Mouse (Mus musculus) heart, adult 2 months (tissue): ENCODE measurements around the gene Morn3. TPM values are rescaled to one million over a fixed set of nuclear protein-coding genes. Genes with fewer than 3 reads are reported as not detected.

ENCODE experiments used
- DNase-seq, 2 experiments: peaks; one replicate each; pipeline ENCODE4 v3.0.0; 2021
- H3K27ac ChIP-seq: fragments of 200-600 bp; 2 replicates; pipeline ENCODE4 v1.8.1; 2022
- H3K27me3 ChIP-seq: fragments of 200-500 bp; 2 replicates; pipeline ENCODE4 v1.6.1; 2012; ENCODE audit warnings: mild to moderate bottlenecking, low read length, inconsistent platforms, mixed read lengths; ENCODE audit not compliant: control insufficient read depth, insufficient read depth
- H3K36me3 ChIP-seq: fragments of 200-500 bp; 2 replicates; pipeline ENCODE4 v1.6.1; 2012; ENCODE audit warnings: low read length, inconsistent platforms; ENCODE audit not compliant: control insufficient read depth, insufficient read depth
- H3K4me1 ChIP-seq: fragments of 200-500 bp; 2 replicates; pipeline ENCODE4 v1.6.1; 2011; ENCODE audit warnings: low read length; ENCODE audit not compliant: control insufficient read depth, insufficient read depth
- H3K4me3 ChIP-seq: fragments of 200-600 bp; 2 replicates; pipeline ENCODE4 v1.8.1; 2022
- H3K79me2 ChIP-seq: fragments of 200-500 bp; replicated peaks from 2 replicates; pipeline ENCODE4 v1.6.1; 2012; ENCODE audit warnings: mild to moderate bottlenecking, inconsistent platforms, low read length, moderate library complexity, mixed read lengths; ENCODE audit not compliant: control insufficient read depth, insufficient read depth
- H3K9ac ChIP-seq: fragments of 200-500 bp; 2 replicates; pipeline ENCODE4 v1.6.1; 2012; ENCODE audit warnings: low read depth, mild to moderate bottlenecking, control low read depth, inconsistent platforms, low read length, mixed read lengths
- CTCF ChIP-seq: fragments of 200-600 bp; IDR thresholded peaks from 2 replicates; pipeline ENCODE4 v1.8.1; 2022; ENCODE audit warnings: antibody characterized with exemption, mild to moderate bottlenecking, moderate library complexity
- EP300 ChIP-seq: fragments of 200-500 bp; IDR thresholded peaks from 2 replicates; pipeline ENCODE4 v1.6.1; 2011; ENCODE audit warnings: low read depth, low read length, control low read depth; ENCODE audit not compliant: insufficient read depth
- POLR2A ChIP-seq: fragments of 200-500 bp; IDR thresholded peaks from 2 replicates; pipeline ENCODE4 v1.6.1; 2011; ENCODE audit warnings: mild to moderate bottlenecking, low read depth, low read length, control low read depth; ENCODE audit not compliant: insufficient read depth
- WGBS: fragments of 180-500 bp; shearing (Covaris S2); methylation state at CpG from one replicate; pipeline ENCODE4 v1.1.7; 2018; 5-methylcytosine and 5-hydroxymethylcytosine counted together
- intact Hi-C: fragments of 180-260 bp; cut with DNase I; formaldehyde crosslinking; loops from one replicate; pipeline ENCODE4 v1.15.1; 2025
- polyA plus RNA-seq: library from polyadenylated mRNA; depleted of rRNA; stranded (reverse); fragments of >200 nt; gene quantifications from 2 replicates; pipeline ENCODE4 v1.2.3, GENCODE M21; 2012
- total RNA-seq, 2 experiments: library from RNA; stranded (reverse); gene quantifications; 2 replicates each; pipeline ENCODE4 v1.2.3; 2021

Morn3 gene
- total and polyA plus RNA-seq, 3 experiments, result not detected

DNA sequence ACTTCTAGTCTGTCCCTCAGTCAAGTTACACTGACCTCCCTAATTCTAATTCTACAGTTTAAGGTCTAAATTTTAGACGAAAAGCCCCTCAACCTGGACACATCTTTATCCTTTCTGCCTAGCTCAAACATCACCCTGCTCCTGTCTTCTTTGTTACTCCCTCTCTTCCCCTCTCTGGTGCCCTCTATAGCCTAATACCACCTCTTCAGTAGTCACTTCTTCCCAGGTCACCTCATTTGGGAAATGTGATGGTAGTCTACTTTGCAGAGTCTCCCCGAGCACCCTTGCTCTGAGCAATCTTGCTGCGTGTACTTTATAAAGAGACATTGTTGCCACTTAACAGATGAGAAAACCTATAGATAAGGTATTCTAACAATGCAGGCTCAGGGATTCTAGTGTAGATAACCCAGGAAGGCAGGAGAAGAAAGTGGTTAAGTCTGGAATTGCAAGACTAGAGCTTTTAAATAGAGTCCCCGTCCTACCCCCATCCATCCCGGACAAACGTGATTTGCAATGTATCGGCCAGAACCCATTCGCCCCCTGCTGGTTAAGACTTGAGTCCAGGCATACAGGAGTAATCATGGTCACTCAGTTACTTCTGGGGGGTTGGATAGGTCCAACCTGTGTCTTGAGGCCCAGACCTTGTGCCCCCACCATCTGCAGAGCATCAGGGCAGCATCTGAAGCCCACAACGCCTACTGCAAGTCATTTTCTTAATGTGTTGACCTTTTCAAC is 1.1 kb downstream of the Morn3 start:
- no peak overlapping the region for H3K27ac ChIP-seq
- no peaks in the 10 kb centered on the region for H3K79me2 ChIP-seq
- H3K4me1 ChIP-seq, result 0 out of 2 replicates have a peak, but pooled peaks cover 2% of the 10 kb centered on the region
- TF ChIP-seq CTCF (peak; percentile 86), POLR2A (no peak), EP300 (peak; percentile 51; the same call in 1 of the 2 replicates)
- no peak overlapping the region for H3K4me3 ChIP-seq
- intact Hi-C loops, result loop anchor here (1.0 to 5.0 kb wide), 2 partner anchors 77 to 118 kb away; no protein-coding TSS in a partner anchor
- no peaks in the 10 kb centered on the region for H3K27me3 ChIP-seq
- 22% methylated on average over 9 of the region's 9 CpGs for WGBS
- no peaks in the 10 kb centered on the region for H3K36me3 ChIP-seq
- peak; percentile 69 to 72 for DNase-seq
- H3K9ac ChIP-seq, result no peak overlapping the region

DNA sequence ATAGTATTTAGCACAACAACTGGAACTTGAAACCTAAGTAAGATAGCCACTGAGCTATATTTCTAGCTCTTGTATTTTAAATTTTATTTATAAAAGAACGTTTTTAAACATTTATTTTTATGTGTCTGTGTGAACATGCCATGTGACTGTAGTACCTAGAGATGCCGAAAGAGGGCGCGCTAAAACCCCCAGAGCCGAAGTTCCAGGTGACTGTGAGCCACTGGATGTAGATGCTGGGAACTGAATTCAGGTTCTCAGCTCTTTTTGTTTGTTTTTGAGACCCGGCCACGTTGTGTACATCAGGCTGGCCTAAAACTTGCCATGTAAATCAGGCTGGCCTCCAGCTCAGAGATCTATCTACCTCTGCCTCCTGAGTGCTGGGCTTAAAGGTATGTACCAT is 3.0 kb downstream of the Morn3 start:
- WGBS, result 32% methylated on average over 7 of the region's 7 CpGs
- Histone ChIP-seq H3K4me3 (no peak overlapping the region), H3K4me1 (peaks cover 4% of the 10 kb centered on the region), H3K36me3 (no peaks in the 10 kb centered on the region), H3K27ac (no peak overlapping the region), H3K27me3 (no peaks in the 10 kb centered on the region), H3K79me2 (no peaks in the 10 kb centered on the region), H3K9ac (no peak overlapping the region)
- intact Hi-C loops, result no loop called here
- DNase-seq, result peak in 1 of 2 experiments; percentile 27
- no peak for TF ChIP-seq POLR2A
- peak; percentile 71 for TF ChIP-seq CTCF
- no peak for TF ChIP-seq EP300

DNA sequence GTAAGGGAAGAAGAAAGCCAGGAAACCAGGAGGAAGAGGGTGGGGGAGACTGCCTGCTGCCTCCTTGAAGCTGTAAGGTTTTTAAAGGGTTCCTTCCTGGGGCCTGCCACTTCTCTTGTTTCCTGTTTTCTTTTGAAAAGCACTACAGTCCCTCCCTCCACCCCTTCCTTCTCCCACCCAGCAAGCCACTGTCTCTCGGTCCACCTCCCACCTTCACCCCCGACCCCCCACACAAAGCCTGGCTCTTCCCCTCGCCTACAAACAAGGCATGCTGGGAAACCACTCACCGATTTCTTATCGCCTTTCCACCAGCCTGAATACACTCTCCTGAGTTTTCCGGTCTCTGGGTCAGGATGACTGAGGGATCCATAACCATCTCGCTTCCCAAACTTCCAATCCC is 6.0 kb downstream of the Morn3 start:
- TF ChIP-seq EP300 (no peak), POLR2A (no peak)
- 30% methylated on average over 7 of the region's 7 CpGs for WGBS
- Histone ChIP-seq H3K27me3 (no peaks in the 10 kb centered on the region), H3K4me3 (no peak overlapping the region; the same call in 1 of the 2 replicates), H3K36me3 (no peaks in the 10 kb centered on the region), H3K4me1 (peaks cover 6% of the 10 kb centered on the region), H3K79me2 (no peaks in the 10 kb centered on the region), H3K27ac (peak overlapping the region; percentile 66), H3K9ac (no peak overlapping the region)
- DNase-seq, result peak in 1 of 2 experiments; percentile 22
- intact Hi-C loops, result loop anchor here (2.0 kb wide), 1 partner anchor 26 kb away; the partner anchor contains the start of gene Orai1

DNA sequence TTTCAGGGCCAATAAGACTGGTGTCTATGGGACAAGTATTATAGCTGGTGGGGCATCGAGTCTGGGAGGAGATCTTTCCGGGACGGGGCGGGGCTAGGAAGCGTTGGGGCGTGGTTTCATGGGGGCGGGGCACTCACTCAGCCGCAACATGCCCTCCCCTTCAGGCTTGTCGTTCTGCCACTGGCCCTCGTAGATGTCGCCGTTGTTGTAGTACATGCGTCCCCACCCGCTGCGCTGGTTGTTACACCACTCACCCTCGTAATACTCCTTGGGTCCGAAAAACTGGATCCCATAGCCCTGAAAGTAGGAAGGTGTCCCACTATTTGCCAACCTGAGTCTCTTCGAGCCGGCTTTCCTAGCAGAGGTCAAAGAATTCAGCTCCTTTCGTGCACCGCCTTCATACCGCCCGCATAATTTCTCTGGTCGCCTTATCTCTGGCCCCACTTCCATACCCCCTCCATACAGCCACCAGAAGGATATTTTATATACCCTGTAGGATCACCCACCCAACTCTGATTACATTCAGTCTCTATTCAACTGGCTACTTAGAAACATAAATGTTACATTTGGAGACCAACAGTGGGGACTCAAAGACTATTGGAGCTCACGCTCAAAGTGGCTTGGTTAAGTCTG is 7.6 kb downstream of the Morn3 start:
- H3K4me1 ChIP-seq, result peaks cover 10% of the 10 kb centered on the region
- TF ChIP-seq POLR2A, result peak; percentile 70
- no peak for TF ChIP-seq CTCF
- intact Hi-C loops, result no loop called here
- 8% methylated on average over 25 of the region's 25 CpGs for WGBS
- H3K27ac ChIP-seq, result peak overlapping the region; percentile 48
- DNase-seq, result peak; percentile 85 to 86
- H3K27me3 ChIP-seq, result no peaks in the 10 kb centered on the region
- no peaks in the 10 kb centered on the region for H3K79me2 ChIP-seq
- H3K4me3 ChIP-seq, result peak overlapping the region; percentile 52
- H3K9ac ChIP-seq, result peak overlapping the region; percentile 31
- no peaks in the 10 kb centered on the region for H3K36me3 ChIP-seq

DNA sequence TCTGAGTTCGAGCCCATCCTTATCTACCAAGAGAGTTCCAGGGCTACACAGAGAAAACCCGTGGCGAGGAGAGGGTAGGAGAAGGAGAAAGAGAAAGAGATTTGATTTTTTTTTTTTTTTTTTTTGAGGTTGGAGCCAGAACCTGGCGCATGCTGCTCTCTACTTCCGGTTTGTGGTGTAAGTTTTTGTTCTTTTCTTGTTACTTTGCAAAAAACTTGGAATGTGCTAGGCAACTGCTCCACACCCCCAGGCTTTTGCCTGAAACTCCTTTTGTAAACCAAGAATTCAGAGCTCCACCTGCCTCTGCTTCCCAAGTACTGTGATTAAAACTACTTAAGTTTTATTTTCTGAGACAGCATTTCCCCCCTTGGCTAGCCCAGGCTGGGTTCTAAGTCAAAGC is 8.7 kb downstream of the Morn3 start:
- Histone ChIP-seq H3K27ac (no peak overlapping the region), H3K4me1 (peaks cover 10% of the 10 kb centered on the region), H3K27me3 (no peaks in the 10 kb centered on the region), H3K9ac (no peak overlapping the region), H3K36me3 (no peaks in the 10 kb centered on the region), H3K4me3 (no peak overlapping the region), H3K79me2 (no peaks in the 10 kb centered on the region)
- no peak for TF ChIP-seq EP300
- TF ChIP-seq CTCF, result no peak
- no peak for TF ChIP-seq POLR2A
- intact Hi-C loops, result no loop called here
- DNase-seq, result no peak
- WGBS, result 63% methylated on average over 5 of the region's 5 CpGs

DNA sequence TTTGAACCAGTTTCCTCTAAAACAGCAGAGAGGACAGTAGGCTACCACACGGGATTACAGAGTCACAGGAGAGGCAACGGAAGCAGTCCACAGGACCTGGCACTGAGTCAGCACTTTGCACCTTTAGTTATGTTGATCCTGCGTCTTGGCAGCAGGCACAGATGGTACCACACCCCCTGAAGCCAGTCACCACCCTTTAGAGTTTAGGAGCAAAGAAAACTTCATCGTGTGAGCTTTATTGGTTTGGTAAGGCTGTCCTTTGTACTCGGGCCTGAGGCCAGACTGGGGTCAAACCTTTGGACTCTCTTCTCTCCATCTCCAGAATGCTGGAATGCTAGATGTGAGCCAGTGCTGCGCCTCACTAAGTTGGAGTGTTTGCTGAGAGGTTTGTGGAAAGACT is 11.3 kb downstream of the Morn3 start:
- peak in 1 of 2 experiments; percentile 16 for DNase-seq
- Histone ChIP-seq H3K9ac (no peak overlapping the region), H3K36me3 (no peaks in the 10 kb centered on the region), H3K27me3 (no peaks in the 10 kb centered on the region), H3K4me1 (peaks cover 7% of the 10 kb centered on the region), H3K4me3 (no peak overlapping the region), H3K79me2 (no peaks in the 10 kb centered on the region), H3K27ac (no peak overlapping the region)
- intact Hi-C loops, result no loop called here
- TF ChIP-seq EP300, result no peak
- TF ChIP-seq CTCF, result no peak
- no peak for TF ChIP-seq POLR2A
- 14% methylated on average over 6 of the region's 6 CpGs for WGBS
